Mouse (Mus musculus): ENCODE measurements around the gene Slx.
"Not testable (repeated sequence)": the region's sequence is repeated elsewhere in the genome, so short reads cannot be mapped to it uniquely, and the experiment has no call there.

The Slx gene

GRCm38 (mm10) chrX:26545465-26545864 is at the start of gene Slx:
TSS of gene Slx (minus strand) at chrX:26545565.
- not testable (repeated sequence) for DNase-seq

Data from embryo, embryonic 11 days (tissue).